Mouse (Mus musculus) T-helper 2 cell (primary cell): ENCODE data around the gene Gm45521.

Source experiments
- in situ Hi-C: fragments of 300-600 bp; cut with MboI, MseI; formaldehyde crosslinking; loops from one replicate; pipeline ENCODE4 v1.15.1; 2025; ENCODE audit warnings: high pct_unique_total_duplicates

Gene Gm45521

DNA sequence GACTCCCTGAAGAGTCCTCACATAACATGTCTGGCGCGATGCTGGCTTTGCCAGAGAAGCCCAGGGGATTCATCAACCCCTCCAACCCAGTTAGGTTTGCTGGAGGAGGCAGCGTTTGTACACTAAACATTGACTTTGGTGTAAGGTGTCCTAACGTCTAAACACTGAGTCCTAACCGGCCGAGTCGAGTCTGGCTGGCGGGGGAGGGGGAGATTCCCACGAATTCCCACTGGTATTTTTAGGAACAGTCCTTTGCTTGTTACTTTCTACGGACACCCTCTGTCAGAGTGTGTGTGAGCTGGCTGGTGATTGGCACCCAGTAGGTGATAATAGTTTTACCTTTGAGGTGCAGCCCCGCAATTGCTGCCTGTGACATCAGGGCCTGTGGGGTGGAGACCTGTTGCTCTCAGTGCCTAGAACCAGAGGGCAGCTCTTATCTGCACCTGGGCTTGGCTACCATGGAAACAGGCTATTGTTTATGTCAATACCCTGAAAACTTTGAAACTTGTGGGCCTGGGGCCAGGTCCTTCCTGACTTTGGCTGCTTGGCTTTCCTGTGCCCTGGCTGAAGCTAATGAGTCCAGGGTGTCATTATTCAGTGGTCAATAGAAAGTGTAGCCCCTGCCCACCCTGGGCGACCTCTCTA lies 4.4 kb upstream of the Gm45521 start:
- in situ Hi-C loops: no loop called here

DNA sequence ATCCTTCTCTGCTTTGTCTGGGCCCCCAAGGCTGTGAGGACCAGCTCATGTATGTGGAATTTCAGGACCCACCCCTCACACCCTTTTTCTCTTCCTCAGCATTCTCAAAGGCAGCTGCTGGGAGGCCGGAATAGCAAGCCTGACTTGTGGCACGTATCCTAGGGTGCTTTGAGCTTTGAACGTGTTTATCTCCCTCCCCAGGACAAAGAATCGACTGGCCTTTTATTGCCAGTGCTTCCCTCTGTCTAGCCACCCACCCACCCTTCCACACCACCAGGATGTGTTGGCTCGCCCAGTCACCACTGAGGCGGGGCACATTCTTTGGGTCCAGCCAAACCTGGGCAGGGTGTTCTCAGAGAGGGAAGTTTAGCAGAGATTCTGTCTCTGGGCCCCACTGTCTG lies 3.0 kb upstream of the Gm45521 start:
- in situ Hi-C loops: no loop called here

DNA sequence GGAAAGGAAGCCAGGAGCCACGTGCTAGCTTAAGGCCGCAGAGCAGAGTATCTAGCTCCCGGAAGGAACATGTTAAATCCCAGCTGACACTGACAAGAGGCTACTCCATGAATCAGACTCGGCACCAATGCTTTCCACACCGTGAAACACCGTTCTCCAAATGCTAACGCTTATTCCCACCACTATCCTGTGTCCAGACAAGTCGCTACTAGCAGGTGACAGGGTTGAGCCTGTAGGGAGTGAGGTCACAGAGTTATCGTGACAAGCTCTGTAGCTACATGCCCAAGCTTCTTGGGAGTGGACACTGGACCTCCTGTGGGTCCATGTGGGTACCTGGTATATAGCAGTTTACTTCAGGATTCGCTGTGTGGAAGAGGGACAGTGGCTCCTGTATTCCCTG lies 661 bp upstream of the Gm45521 start:
- in situ Hi-C loops: no loop called here

DNA sequence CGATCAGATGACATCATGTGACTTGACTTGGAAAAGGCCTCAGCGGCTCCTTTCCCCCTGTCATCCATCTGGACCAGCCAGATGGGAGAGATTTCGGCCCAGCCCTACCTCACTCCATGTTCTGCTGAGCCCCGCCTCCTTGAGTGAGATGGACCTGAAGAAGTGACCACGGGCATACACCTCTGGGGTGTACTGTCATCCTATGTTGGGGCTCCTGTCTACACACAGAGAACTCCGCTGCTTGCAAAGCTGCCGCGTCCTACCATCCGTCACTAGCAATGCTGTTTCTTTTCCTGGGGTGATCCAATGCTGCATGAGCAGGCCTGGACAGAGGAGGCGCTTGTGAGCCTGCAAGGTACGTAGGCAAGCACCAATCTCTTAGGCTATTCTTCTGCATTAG lies 3.5 kb downstream of the Gm45521 start:
- in situ Hi-C loops: loop anchor here (5.0 to 10.0 kb wide), 3 partner anchors 37 to 146 kb away; partner anchors contain the start of gene Flnb

DNA sequence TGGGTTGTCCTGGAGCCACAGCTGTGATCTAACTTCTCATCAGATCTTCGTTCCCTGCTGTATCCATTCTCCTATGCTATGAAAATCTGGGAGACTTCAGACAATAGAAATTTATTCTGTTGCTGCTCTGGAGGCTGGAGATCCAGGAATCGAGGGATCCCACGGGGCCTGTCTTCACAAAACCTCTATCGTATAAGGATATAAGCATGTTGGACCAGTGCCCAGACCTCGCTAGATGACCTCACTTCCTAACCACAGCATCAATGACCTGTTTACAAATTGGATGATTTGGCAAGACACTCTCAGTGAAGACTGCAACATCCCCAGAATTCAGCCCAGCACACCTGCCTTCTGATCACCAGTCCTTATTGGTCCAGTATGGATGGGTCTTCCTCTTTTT lies 4.6 kb downstream of the Gm45521 start:
- in situ Hi-C loops: loop anchor here (5.0 to 10.0 kb wide), 3 partner anchors 36 to 147 kb away; partner anchors contain the start of gene Flnb

DNA sequence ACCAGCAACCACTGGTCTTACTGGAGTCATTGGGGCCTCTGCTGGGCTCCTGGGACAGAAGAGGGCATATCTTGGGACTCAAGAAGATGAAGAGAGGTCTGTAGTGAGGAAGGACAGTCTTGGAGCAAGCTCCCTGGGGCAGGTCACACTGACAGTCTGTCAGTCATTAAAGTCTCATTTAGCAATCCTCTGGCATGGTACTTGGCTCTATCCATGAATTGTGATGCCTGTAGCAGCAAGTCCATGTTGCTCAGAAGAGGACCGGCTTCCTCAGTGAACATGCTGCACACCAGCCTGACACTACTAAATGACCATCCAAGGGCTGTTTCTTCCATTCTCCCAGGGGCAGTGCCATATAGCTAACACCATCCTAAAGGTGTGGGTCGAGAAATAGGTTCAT lies 5.5 kb downstream of the Gm45521 start:
- in situ Hi-C loops: loop anchor here (5.0 to 10.0 kb wide), 3 partner anchors 35 to 148 kb away; partner anchors contain the start of gene Flnb

DNA sequence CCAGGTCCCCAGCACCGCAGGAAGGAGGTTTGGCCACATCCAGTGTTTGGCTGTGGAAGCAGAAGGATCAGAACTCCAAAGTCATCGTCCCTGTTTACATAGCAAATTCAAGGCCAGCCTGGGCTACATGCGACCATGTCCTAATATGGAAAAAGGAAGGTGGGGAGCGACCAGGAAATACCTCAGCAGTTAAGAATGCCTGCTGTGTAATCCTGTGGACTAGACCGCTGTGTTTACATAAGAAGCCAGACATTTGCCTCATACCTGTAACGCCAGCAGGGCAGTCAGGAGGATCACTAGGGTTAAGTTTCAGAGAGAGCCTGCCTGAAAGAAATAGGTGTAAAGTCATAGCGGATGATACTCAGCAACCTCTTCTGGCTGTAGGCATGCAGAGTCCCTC lies 6.1 kb downstream of the Gm45521 start:
- in situ Hi-C loops: loop anchor here (5.0 to 10.0 kb wide), 3 partner anchors 34 to 148 kb away; partner anchors contain the start of gene Flnb

DNA sequence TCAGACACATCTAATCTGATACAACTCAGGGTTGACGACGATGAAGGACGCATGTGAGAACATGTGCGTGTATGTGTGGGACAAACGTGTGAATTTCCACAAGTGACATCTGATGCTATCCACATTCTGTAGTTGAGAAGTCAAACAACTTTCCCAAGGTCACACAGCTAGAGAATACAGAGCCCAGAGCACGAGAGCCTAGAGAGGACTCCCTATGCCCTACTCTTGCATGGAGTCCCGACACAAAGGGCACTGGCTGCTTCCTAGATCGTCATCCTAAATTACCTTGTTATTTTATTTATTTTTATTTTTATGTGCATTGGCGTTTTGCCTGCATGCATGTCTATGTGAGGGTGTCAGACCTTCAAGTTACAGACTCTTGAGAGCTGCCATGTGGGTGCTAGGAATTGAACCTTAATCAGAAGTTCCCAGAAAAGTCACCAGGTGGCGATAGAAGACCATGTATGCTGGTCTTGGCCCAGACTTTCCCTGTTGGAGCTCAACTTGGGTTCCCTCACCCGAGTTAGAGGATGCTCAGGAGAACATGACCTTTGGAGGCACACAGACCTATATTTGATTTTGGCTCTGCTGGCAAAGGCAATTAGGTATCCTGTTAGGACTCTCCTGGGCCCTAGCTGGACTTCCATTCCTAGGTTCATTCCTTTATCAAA lies 7.3 kb downstream of the Gm45521 start:
- in situ Hi-C loops: loop anchor here (5.0 to 10.0 kb wide), 3 partner anchors 33 to 150 kb away; partner anchors contain the start of gene Flnb

DNA sequence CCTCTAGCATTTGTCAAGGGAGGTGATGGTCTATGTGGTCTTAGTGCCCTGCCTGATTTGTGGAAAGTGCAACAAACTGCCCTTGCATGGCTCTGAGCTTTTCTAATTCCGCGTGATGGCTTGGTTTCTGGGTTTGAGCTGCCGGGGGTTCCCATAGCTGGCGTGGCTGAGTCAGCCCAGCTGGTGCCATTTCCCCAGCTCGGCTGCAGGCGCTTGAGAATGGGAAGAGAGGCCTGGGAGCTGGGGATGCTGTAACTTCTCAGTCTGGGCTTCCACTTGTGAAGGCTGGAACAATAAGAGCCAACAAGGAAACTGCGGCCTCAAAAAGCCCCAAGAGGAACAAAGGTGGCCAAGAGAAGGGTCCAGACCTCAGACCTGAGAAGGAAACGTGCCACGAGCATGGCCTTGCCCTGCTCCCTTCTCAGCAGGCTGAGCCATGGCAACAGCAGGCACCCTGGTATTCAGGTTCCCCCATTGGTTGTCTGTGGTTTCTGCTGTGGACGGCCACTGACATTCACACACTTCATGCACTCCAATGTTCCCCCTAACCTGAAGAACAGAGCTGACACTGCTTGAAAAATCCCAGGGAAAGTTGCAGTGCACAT lies 14.9 kb downstream of the Gm45521 start:
- in situ Hi-C loops: no loop called here

DNA sequence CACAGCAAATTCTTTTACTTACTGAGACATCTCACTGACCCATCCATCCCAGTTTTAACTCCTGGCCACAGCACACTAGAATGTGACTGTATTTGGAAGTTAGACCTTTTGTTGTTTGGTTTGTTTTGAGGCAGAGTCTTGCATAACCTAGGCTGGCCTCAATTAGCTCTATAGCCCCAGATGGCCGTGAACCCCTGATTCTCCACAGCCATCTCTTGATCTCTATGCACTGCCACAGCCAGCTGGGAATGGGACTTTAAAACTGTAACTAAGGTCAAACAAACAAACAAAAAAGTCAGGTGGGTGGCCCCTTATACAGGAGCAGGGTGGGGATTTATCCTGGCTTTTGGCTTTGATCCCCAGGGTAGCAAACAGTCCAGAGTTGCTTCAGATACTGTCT lies 17.6 kb downstream of the Gm45521 start:
- in situ Hi-C loops: no loop called here

DNA sequence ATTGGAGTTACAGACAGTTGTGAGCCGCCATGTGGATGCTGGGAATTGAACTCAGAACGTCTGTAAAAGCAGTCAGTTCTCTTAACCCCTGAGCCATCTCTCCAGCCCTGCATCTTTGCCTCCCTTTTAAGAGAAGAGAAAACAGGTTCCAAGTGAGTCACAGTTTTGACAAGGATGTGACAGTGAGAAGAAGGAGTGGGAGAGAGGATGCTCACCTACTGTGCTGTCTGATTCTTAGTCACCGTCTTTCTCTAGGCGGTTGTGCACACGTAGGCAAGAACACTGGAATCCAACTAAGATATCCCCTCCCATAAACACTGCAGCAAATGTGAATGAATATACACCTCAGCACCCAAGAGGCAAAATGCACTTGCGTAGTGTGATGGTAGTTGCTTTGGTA lies 18.1 kb downstream of the Gm45521 start:
- in situ Hi-C loops: no loop called here

DNA sequence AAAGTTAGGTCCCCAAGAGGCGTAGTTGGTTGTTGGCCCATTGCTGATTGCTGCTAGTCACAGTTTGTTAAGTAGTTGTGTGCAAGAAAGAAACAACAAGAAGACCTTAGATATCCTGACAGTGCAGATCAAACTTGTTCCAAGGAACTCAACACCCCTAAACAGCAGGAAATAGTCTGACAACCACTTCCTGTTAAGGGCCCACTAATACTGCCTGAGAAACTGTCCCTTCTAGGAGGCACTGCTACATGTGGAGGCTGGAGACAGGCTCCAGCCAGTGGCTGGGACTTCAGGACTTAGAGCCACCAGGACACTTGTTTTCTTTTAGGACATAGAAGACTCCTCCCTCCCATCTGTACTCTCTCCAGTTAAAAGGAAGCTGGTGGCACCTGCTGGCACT lies 20.4 kb downstream of the Gm45521 start:
- in situ Hi-C loops: no loop called here

DNA sequence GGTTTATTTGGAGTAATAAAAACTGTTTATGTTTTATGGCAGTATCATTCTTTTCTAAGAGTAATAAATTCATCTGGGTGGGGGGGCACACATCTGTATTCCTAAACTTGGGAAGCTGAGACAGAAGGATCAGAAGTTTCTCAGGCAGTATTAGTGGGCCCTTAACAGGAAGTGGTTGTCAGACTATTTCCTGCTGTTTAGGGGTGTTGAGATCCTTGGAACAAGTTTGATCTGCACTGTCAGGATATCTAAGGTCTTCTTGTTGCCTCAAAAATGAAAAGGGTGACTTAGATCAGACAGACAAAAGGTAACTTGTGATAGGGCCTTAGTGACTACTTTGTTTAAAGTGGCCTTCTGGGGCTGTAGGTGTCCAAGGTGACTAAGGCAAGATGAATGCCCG lies 21.1 kb downstream of the Gm45521 start:
- in situ Hi-C loops: no loop called here

DNA sequence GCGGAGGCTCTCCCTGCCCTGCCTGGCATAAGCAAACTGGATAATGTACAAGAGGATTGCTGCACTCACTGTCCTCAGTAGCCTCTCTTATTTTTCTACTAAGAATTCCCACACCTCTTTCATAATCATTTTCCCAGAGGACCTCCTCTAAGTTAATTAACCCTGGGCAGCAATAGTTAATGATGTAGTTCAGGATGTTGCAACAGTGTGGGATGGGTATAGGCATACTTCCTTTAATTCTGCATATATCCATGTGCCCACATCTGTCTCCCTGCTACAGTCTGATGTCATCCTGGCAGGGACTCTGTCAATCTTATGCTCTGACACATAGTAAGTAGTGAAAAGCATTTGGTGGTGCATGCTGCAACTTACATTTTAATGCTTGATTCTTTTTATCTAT lies 24.1 kb downstream of the Gm45521 start:
- in situ Hi-C loops: no loop called here

DNA sequence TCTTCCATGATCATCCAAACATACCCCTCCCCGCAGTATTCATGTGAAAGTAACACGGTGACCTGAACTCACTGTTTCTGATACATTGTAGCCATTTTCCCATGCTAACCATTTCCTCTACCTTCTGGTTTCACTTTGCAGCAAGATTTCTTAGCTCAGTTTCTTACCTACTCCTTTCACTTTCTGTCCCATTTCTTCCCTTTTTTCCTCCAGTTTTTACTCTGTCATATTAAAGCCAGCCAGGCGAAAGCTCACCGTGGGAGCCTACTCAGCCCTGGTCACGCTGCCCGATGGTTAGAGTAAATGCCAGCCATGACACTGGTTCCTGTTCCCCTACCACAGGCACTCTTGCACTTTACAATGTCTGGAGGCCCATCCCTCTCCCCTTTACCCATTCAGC lies 29.8 kb downstream of the Gm45521 start:
- in situ Hi-C loops: no loop called here

DNA sequence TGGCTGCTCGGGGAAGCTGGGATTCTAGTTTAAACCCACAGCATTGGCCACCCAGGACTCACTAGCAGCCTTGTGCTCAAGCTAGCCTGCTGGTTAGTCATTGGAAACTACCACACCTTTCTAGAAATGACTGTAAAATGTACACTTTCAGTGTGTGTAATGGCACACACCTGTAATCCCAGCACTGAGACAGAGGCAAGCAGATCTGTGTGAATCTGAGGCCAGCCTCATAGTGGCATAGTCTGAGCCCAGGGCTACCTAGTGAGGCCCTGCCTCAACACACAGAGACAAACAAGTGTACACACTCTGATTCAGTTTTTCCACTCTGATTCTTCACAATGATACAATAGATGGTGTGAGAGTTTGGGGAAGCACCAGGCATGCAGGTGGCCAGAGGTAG lies 32.3 kb downstream of the Gm45521 start:
- in situ Hi-C loops: no loop called here

DNA sequence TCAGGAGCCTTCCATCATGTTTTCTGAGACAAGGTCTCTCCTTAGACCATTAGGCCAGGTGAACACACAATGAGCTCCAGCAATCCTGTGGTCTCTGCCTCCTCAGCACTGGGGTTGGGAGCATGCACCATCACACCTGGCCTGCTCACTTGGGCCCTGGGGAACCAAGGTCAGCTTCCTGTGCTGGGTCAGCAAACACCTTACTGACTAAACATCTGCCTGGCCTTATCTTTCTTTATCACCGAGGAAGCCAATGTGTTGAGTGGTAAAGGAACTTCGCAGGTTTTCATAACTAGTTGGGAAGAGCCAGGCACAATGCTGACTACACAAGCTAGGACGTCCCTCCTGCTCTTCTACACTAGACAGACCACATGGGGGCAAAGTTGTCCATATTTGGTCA lies 32.9 kb downstream of the Gm45521 start:
- in situ Hi-C loops: no loop called here

DNA sequence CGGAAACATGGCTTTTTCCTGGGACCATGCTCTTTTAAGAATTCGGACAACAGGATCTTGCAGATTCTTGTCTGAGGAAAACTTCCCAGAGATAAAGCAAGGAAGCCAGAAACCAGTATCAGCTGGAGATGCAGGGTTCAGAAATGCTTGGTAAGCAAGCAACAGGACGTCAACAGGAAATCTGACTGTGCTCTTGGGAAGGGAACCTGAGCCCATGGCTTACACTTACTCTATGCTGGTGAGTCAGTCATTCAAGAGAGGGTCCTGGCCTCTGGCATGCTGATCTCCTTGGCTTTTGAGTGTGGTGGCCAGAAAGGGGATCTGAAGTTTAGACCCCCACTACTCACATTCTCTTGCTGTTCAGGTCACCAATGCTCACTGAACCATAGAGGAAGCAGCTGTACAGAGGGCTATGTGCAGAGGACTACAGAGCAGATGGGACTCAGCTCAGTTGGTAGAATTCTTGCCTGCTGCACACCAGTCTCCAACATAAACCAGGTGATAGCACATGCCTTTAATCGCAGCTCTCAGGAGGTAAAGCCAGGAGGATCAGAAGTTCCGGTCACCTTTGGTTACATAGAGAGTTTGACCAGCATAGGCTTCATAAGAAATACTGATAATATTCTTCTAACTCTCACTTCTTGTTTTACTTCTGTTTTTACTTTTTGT lies 34.2 kb downstream of the Gm45521 start:
- in situ Hi-C loops: no loop called here

DNA sequence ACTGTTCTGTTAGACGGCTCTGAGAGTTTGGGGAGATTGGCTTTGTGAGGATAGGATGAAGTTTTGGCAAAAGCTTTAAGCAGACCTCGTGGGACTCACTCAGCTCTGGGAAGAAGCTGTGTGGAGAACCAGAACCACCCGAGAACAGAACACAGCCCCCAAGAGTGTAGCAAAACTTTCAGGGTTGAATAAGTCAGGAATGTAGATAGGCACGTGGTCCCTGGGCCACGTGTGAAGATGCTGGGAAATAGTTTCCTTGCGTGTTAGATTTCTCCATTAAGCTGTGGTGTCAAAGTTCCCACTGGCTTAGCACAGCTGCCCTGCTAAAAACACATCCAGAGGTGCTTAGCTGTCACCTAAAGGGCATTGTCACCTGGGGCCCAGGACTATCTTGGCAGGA lies 35.1 kb downstream of the Gm45521 start:
- in situ Hi-C loops: no loop called here

DNA sequence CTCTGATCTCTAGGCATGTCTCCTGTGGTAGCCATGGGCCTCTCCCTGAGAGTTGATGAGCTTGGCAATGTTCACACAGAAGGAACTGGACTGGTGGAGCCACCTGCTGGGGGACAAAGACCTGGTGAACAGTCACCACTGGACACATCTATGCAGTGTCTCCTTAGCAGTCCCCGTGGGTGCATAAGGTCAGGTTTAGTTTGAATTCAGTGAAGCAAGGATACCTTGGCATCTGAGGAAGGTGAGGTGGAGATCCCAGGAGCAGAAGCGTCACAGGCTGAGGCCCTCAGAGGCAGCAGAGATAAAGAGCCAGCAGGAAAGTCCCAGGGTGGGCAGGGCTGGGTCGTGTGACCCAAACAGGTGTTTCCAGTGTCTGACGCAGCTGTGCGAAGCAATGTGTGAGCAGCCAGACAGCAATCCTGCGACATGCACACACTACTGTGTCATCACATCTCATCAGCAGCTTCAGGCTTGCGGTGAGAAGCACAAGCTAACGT lies 37.2 kb downstream of the Gm45521 start, which contains the start of gene Dnase1l3:
Gene Dnase1l3 (minus strand): TSS at position 303 of the 497 bp plus-strand sequence.
- in situ Hi-C loops: no loop called here

DNA sequence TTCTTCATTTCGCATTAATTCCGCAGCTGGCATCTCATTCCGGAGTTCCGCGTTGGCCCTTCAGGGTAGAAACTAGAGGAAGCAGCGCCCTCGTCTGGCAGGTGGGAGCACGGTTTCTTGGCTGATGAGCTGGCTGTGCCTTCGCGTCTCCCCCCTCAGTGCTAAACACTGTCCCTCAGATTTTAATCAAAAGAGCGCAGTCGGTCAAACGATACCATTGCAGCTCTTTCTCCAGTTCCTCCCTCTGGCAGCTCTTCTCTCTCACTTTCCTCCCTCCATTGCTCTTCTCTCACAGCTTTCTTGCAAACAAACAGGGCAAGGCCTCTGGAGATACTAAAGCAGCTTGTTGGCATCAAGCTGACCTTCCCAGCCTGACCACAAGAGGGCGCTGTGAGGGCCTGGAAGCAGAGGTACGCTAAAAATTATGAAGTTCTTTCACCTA lies 40.2 kb downstream of the Gm45521 start:
- in situ Hi-C loops: loop anchor here (5.0 kb wide), 1 partner anchor 35 kb away; no protein-coding TSS in a partner anchor

DNA sequence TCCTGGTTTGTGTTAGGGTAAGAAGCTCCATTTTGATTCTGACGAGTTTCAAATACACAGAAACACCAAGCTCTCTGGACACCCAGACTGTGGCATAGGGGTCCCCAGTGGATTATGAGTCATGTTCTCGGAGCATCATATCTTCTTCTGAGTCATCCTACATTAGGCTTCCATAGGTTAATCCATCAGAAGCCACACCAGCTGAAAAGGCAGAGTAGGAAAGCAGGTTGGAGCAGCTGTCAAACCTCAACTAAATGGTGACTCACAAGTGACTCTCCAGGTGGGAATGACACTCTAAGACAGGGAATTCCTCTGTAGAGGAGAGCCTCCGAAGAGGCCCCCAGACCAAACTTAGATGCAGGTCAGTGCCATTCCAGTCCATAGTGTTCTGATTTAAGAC lies 41.9 kb downstream of the Gm45521 start:
- in situ Hi-C loops: loop anchor here (5.0 kb wide), 1 partner anchor 37 kb away; no protein-coding TSS in a partner anchor
